Mouse (Mus musculus) hindbrain, embryonic 14.5 days (tissue): ENCODE measurements around the gene Cd22. TPM values are rescaled to one million over a fixed set of nuclear protein-coding genes. Genes with fewer than 3 reads are reported as not detected.
"Not testable (repeated sequence)": the region's sequence is repeated elsewhere in the genome, so short reads cannot be mapped to it uniquely, and the experiment has no call there.

ENCODE experiments used
- ATAC-seq: fragments of 200-750 bp; cut with Nextera tagmentation; 2 replicates; pipeline ENCODE4 v1.8.0; 2017; ENCODE audit warnings: moderate number of reproducible peaks, mild to moderate bottlenecking, moderate TSS enrichment, moderate library complexity; ENCODE audit not compliant: low FRiP score
- DNase-seq: peaks from one replicate; pipeline ENCODE4 v3.0.0-alpha.2; 2015; ENCODE audit warnings: low spot score
- H3K27ac ChIP-seq: fragments of 300-500 bp; sonication (generic); 2 replicates; pipeline ENCODE4 v1.5.1; 2014; ENCODE audit warnings: mild to moderate bottlenecking, moderate library complexity
- H3K27me3 ChIP-seq: fragments of 300-500 bp; sonication (generic); 2 replicates; pipeline ENCODE4 v1.6.1; 2014; ENCODE audit warnings: mild to moderate bottlenecking, low read length, mixed read lengths; ENCODE audit not compliant: control insufficient read depth, insufficient read depth
- H3K36me3 ChIP-seq: fragments of 300-500 bp; sonication (generic); replicated peaks from 2 replicates; pipeline ENCODE4 v1.6.1; 2014; ENCODE audit not compliant: control insufficient read depth, insufficient read depth
- H3K4me1 ChIP-seq: fragments of 300-500 bp; sonication (generic); replicated peaks from 2 replicates; pipeline ENCODE4 v1.6.1; 2014; ENCODE audit warnings: antibody characterized with exemption, low read length, mixed read lengths; ENCODE audit not compliant: control insufficient read depth, insufficient read depth
- H3K4me2 ChIP-seq: fragments of 300-500 bp; sonication (generic); replicated peaks from 2 replicates; pipeline ENCODE4 v1.6.1; 2014; ENCODE audit warnings: mild to moderate bottlenecking, moderate library complexity
- H3K4me3 ChIP-seq: fragments of 300-500 bp; sonication (generic); replicated peaks from 2 replicates; pipeline ENCODE4 v1.5.1; 2014; ENCODE audit warnings: mild to moderate bottlenecking, low read length
- H3K9ac ChIP-seq: fragments of 300-500 bp; sonication (generic); 2 replicates; pipeline ENCODE4 v1.6.1; 2014
- H3K9me3 ChIP-seq: fragments of 300-500 bp; sonication (generic); 2 replicates; pipeline ENCODE4 v1.6.1; 2016; ENCODE audit warnings: low read length; ENCODE audit not compliant: control insufficient read depth
- WGBS: fragments of 180-500 bp; shearing (Covaris S2); extraction: QIAGEN DNeasy Blood & Tissue Kit; methylation state at CpG from one replicate; pipeline ENCODE4 v1.1.7; 2014; 5-methylcytosine and 5-hydroxymethylcytosine counted together
- polyA plus RNA-seq: library from polyadenylated mRNA; unstranded; fragments of >200 nt; fragmentation: Nextera tagmentation; extraction: Ambion mirVana; gene quantifications from 2 replicates; pipeline ENCODE4 v1.2.1, GENCODE M21; 2014

Cd22 gene
- polyA plus RNA-seq, result 0.17 TPM in 1 of 2 replicates, not detected in the other

- DNase-seq (no peak), ATAC-seq (no peak)
- WGBS, result 73% methylated on average over 7 of the region's 7 CpGs
- no peaks in the 10 kb centered on the region for H3K27me3 ChIP-seq
- no peaks in the 10 kb centered on the region for H3K9me3 ChIP-seq
- H3K4me3 ChIP-seq, result no peak within 1 kb of the TSS
- H3K4me2 ChIP-seq, result no peak within 1 kb of the TSS
- H3K9ac ChIP-seq, result no peak within 1 kb of the TSS
- H3K4me1 ChIP-seq, result no peaks in the 10 kb centered on the region
- no peaks in the 10 kb centered on the region for H3K36me3 ChIP-seq
- H3K27ac ChIP-seq, result no peak within 1 kb of the TSS
These were observed at the start of gene Cd22 for GRCm38 (mm10) chr7:30880176-30880575. Gene Cd22, minus strand, starts transcription at chr7:30880342.

- not testable (repeated sequence) for H3K27me3 ChIP-seq, H3K36me3 ChIP-seq, H3K4me3 ChIP-seq, H3K27ac ChIP-seq, ATAC-seq, H3K4me2 ChIP-seq, H3K9me3 ChIP-seq, H3K9ac ChIP-seq, H3K4me1 ChIP-seq, DNase-seq
- WGBS, result 72% methylated on average over 2 of the region's 2 CpGs
These were observed 44.4 kb upstream of the Cd22 start, which contains the start of gene Hamp2 for GRCm38 (mm10) chr7:30924581-30924980. Gene Hamp2, minus strand, starts transcription at chr7:30924681.

- Histone ChIP-seq H3K4me2 (no peak overlapping the region), H3K4me3 (no peak overlapping the region), H3K27me3 (no peaks in the 10 kb centered on the region), H3K4me1 (no peaks in the 10 kb centered on the region), H3K36me3 (no peaks in the 10 kb centered on the region), H3K9ac (no peak overlapping the region), H3K27ac (no peak overlapping the region), H3K9me3 (no peaks in the 10 kb centered on the region)
- ATAC-seq (no peak), DNase-seq (no peak)
- WGBS, result 71% methylated on average over 3 of the region's 3 CpGs
These were observed 43.9 kb upstream of the Cd22 start for GRCm38 (mm10) chr7:30924071-30924470.

- not testable (repeated sequence) for ATAC-seq, H3K27me3 ChIP-seq, H3K36me3 ChIP-seq, H3K4me2 ChIP-seq, H3K9me3 ChIP-seq, H3K4me3 ChIP-seq, H3K27ac ChIP-seq, H3K9ac ChIP-seq, DNase-seq, H3K4me1 ChIP-seq
- 50% methylated on average over 3 of the region's 3 CpGs for WGBS
These were observed 42.3 kb upstream of the Cd22 start for GRCm38 (mm10) chr7:30922490-30922889.

GRCm38 (mm10) chr7:30920217-30920616, 40.1 kb upstream of the Cd22 start:
- no peak overlapping the region for H3K4me3 ChIP-seq
- H3K9me3 ChIP-seq, result no peaks in the 10 kb centered on the region
- DNase-seq (peak; percentile 13), ATAC-seq (no peak)
- no peaks in the 10 kb centered on the region for H3K27me3 ChIP-seq
- no peaks in the 10 kb centered on the region for H3K4me1 ChIP-seq
- H3K36me3 ChIP-seq, result no peaks in the 10 kb centered on the region
- 69% methylated on average over 3 of the region's 3 CpGs for WGBS
- H3K4me2 ChIP-seq, result no peak overlapping the region
- H3K27ac ChIP-seq, result no peak overlapping the region
- no peak overlapping the region for H3K9ac ChIP-seq

GRCm38 (mm10) chr7:30917219-30917618, 37.1 kb upstream of the Cd22 start:
- Histone ChIP-seq H3K4me1 (no peaks in the 10 kb centered on the region), H3K36me3 (no peaks in the 10 kb centered on the region), H3K9me3 (no peaks in the 10 kb centered on the region), H3K27me3 (no peaks in the 10 kb centered on the region), H3K27ac (no peak overlapping the region), H3K4me3 (no peak overlapping the region), H3K9ac (no peak overlapping the region), H3K4me2 (no peak overlapping the region)
- ATAC-seq (no peak), DNase-seq (no peak)
- WGBS, result 62% methylated on average over 4 of the region's 4 CpGs

GRCm38 (mm10) chr7:30916713-30917112, 36.6 kb upstream of the Cd22 start:
- H3K9me3 ChIP-seq, result no peaks in the 10 kb centered on the region
- H3K4me2 ChIP-seq, result no peak overlapping the region
- H3K4me1 ChIP-seq, result no peaks in the 10 kb centered on the region
- DNase-seq (no peak), ATAC-seq (no peak)
- no peaks in the 10 kb centered on the region for H3K36me3 ChIP-seq
- H3K4me3 ChIP-seq, result no peak overlapping the region
- 30% methylated on average over 6 of the region's 6 CpGs for WGBS
- H3K9ac ChIP-seq, result no peak overlapping the region
- no peaks in the 10 kb centered on the region for H3K27me3 ChIP-seq
- H3K27ac ChIP-seq, result no peak overlapping the region

GRCm38 (mm10) chr7:30914732-30915131, 34.6 kb upstream of the Cd22 start, which contains the start of gene Mag:
Gene Mag, minus strand, starts transcription at chr7:30914873.
- no peak within 1 kb of the TSS for H3K9ac ChIP-seq
- ATAC-seq (no peak), DNase-seq (no peak)
- H3K27ac ChIP-seq, result no peak within 1 kb of the TSS
- no peaks in the 10 kb centered on the region for H3K36me3 ChIP-seq
- H3K27me3 ChIP-seq, result no peaks in the 10 kb centered on the region
- H3K9me3 ChIP-seq, result no peaks in the 10 kb centered on the region
- H3K4me3 ChIP-seq, result no peak within 1 kb of the TSS
- WGBS, result 71% methylated on average over 8 of the region's 8 CpGs
- H3K4me2 ChIP-seq, result no peak within 1 kb of the TSS
- no peaks in the 10 kb centered on the region for H3K4me1 ChIP-seq

GRCm38 (mm10) chr7:30909773-30910172, 29.6 kb upstream of the Cd22 start:
- Histone ChIP-seq H3K27ac (no peak overlapping the region), H3K4me3 (no peak overlapping the region), H3K9me3 (no peaks in the 10 kb centered on the region), H3K4me2 (no peak overlapping the region), H3K9ac (no peak overlapping the region), H3K27me3 (no peaks in the 10 kb centered on the region), H3K36me3 (no peaks in the 10 kb centered on the region), H3K4me1 (0 out of 2 replicates have a peak, but pooled peaks cover 6% of the 10 kb centered on the region)
- no peak for ATAC-seq
- DNase-seq, result no peak
- 83% methylated on average over 6 of the region's 6 CpGs for WGBS

- no peak overlapping the region for H3K9ac ChIP-seq
- H3K36me3 ChIP-seq, result no peaks in the 10 kb centered on the region
- WGBS, result 21% methylated on average over 16 of the region's 17 CpGs
- DNase-seq (no peak), ATAC-seq (0 out of 2 replicates have a peak, but pooled peaks have one; percentile 37)
- H3K27ac ChIP-seq, result no peak overlapping the region
- no peaks in the 10 kb centered on the region for H3K27me3 ChIP-seq
- peak overlapping the region; percentile 55 for H3K4me2 ChIP-seq
- 0 out of 2 replicates have a peak, but pooled peaks cover 6% of the 10 kb centered on the region for H3K4me1 ChIP-seq
- H3K9me3 ChIP-seq, result no peaks in the 10 kb centered on the region
- H3K4me3 ChIP-seq, result peak overlapping the region; percentile 17
These were observed 28.9 kb upstream of the Cd22 start for GRCm38 (mm10) chr7:30908992-30909431.
